Mouse (Mus musculus) heart, postnatal 0 days (tissue): ENCODE results near the gene Foxd2. TPM values are rescaled to one million over a fixed set of nuclear protein-coding genes. Genes with fewer than 3 reads are reported as not detected.

Experiments
- ATAC-seq: fragments of 200-750 bp; cut with Nextera tagmentation; 2 replicates; pipeline ENCODE4 v1.8.0; 2017; ENCODE audit warnings: low read depth, moderate number of reproducible peaks, moderate library complexity; ENCODE audit not compliant: insufficient read depth
- DNase-seq: peaks from one replicate; pipeline ENCODE4 v3.0.0-alpha.2; 2016; ENCODE audit warnings: low spot score
- H3K27ac ChIP-seq: fragments of 300-500 bp; sonication (generic); 2 replicates; pipeline ENCODE4 v1.5.1; 2014; ENCODE audit warnings: low read depth, mild to moderate bottlenecking
- H3K27me3 ChIP-seq: fragments of 300-500 bp; sonication (generic); 2 replicates; pipeline ENCODE4 v1.6.1; 2014; ENCODE audit warnings: low read length, mixed read lengths; ENCODE audit not compliant: control insufficient read depth, insufficient read depth
- H3K36me3 ChIP-seq: fragments of 300-500 bp; sonication (generic); replicated peaks from 2 replicates; pipeline ENCODE4 v1.6.1; 2014; ENCODE audit warnings: low read length, mixed read lengths; ENCODE audit not compliant: control insufficient read depth, insufficient read depth
- H3K4me1 ChIP-seq: fragments of 300-500 bp; sonication (generic); 2 replicates; pipeline ENCODE4 v1.6.1; 2014; ENCODE audit warnings: antibody characterized with exemption; ENCODE audit not compliant: control insufficient read depth, insufficient read depth
- H3K4me2 ChIP-seq: fragments of 300-500 bp; sonication (generic); 2 replicates; pipeline ENCODE4 v1.6.1; 2014; ENCODE audit warnings: low read depth, mild to moderate bottlenecking, low read length, moderate library complexity
- H3K4me3 ChIP-seq: fragments of 300-500 bp; sonication (generic); 2 replicates; pipeline ENCODE4 v1.5.1; 2014; ENCODE audit warnings: low read depth, low read length
- H3K9ac ChIP-seq: fragments of 300-500 bp; sonication (generic); replicated peaks from 2 replicates; pipeline ENCODE4 v1.6.1; 2014; ENCODE audit warnings: low read depth, low read length, mixed read lengths
- H3K9me3 ChIP-seq: fragments of 300-500 bp; sonication (generic); replicated peaks from 2 replicates; pipeline ENCODE4 v1.6.1; 2016; ENCODE audit warnings: low read length; ENCODE audit not compliant: control insufficient read depth
- CTCF ChIP-seq: IDR thresholded peaks from 2 replicates; pipeline ENCODE4 v1.5.1; 2016; ENCODE audit warnings: antibody characterized with exemption, control low read depth, low read depth
- EP300 ChIP-seq: IDR thresholded peaks from 2 replicates; pipeline ENCODE4 v1.6.1; 2016; ENCODE audit warnings: antibody characterized with exemption, low read depth
- WGBS: fragments of 180-500 bp; shearing (Covaris S2); extraction: QIAGEN DNeasy Blood & Tissue Kit; methylation state at CpG from one replicate; pipeline ENCODE4 v1.1.7; 2014; 5-methylcytosine and 5-hydroxymethylcytosine counted together
- polyA plus RNA-seq: library from polyadenylated mRNA; unstranded; fragments of >200 nt; fragmentation: Nextera tagmentation; extraction: Ambion mirVana; gene quantifications from 2 replicates; pipeline ENCODE4 v1.2.1, GENCODE M21; 2015
- total RNA-seq: library from RNA; depleted of rRNA; stranded (reverse); fragments of >200 nt; gene quantifications from 2 replicates; pipeline ENCODE4 v1.2.3, GENCODE M21; 2014; ENCODE audit warnings: low replicate concordance; rRNA removed

The Foxd2 gene
- total and polyA plus RNA-seq, 2 experiments from 2014 or later: 0.04 TPM; not detected in 1

DNA sequence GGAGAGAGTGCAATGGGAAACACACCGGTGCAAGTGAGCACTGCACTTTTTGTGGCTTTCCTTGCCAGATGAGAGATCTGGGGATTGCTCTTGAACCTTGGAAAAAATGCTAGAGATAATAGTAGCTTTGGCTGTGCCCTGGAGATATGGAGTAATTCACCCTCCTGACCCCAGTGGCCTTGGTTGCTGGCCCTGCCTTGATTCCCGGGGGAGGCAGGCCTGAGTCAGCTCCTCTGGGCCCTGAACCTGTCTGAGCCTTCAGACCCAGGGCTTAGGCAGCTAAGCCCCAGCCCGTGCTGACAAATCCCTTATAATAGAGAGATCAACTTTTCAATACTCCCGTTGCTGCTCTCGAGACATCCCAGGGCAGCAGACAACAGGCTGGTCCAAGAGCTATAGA, 50.2 kb downstream of the Foxd2 start:
- Histone ChIP-seq H3K36me3 (no peaks in the 10 kb centered on the region), H3K27me3 (no peaks in the 10 kb centered on the region), H3K4me1 (no peaks in the 10 kb centered on the region), H3K4me2 (no peak overlapping the region), H3K9me3 (no peaks in the 10 kb centered on the region), H3K9ac (no peak overlapping the region), H3K4me3 (no peak overlapping the region), H3K27ac (no peak overlapping the region)
- WGBS: 43% methylated on average over 5 of the region's 5 CpGs
- TF ChIP-seq CTCF: no peak
- no peak for TF ChIP-seq EP300
- ATAC-seq (no peak), DNase-seq (no peak)

Other genes with a start within 250 kb of the Foxd2 start
- not detected in 2 replicates for gene Gm12830, start 87.2 kb downstream of the Foxd2 start, total RNA-seq
- not detected in 2 replicates for gene Gm12830, start 87.2 kb downstream of the Foxd2 start, polyA plus RNA-seq
- not detected in 2 replicates for gene Foxe3, start 17.1 kb upstream of the Foxd2 start, total RNA-seq
- gene Foxe3, start 17.1 kb upstream of the Foxd2 start, polyA plus RNA-seq: not detected in 2 replicates
- gene Cmpk1, start 78.4 kb upstream of the Foxd2 start, total RNA-seq: 25.0 and 27.4 TPM in 2 replicates
- gene Cmpk1, start 78.4 kb upstream of the Foxd2 start, polyA plus RNA-seq: 54.9 and 66.8 TPM in 2 replicates
- gene Stil, start 91.3 kb upstream of the Foxd2 start, total RNA-seq: 6.1 and 10.0 TPM in 2 replicates
- 1.7 and 2.0 TPM in 2 replicates for gene Stil, start 91.3 kb upstream of the Foxd2 start, polyA plus RNA-seq
- gene Tal1, start 147.6 kb upstream of the Foxd2 start, total RNA-seq: 10.1 and 10.7 TPM in 2 replicates
- gene Tal1, start 147.6 kb upstream of the Foxd2 start, polyA plus RNA-seq: 0.78 and 0.80 TPM in 2 replicates
- gene Pdzk1ip1, start 179.8 kb upstream of the Foxd2 start, total RNA-seq: 0.97 and 4.2 TPM in 2 replicates
- gene Pdzk1ip1, start 179.8 kb upstream of the Foxd2 start, polyA plus RNA-seq: 0.90 and 1.0 TPM in 2 replicates
- gene Cyp4x1, start 225.4 kb upstream of the Foxd2 start, total RNA-seq: not detected in 2 replicates
- gene Cyp4x1, start 225.4 kb upstream of the Foxd2 start, polyA plus RNA-seq: not detected in 2 replicates